In the genomic region with DNA sequence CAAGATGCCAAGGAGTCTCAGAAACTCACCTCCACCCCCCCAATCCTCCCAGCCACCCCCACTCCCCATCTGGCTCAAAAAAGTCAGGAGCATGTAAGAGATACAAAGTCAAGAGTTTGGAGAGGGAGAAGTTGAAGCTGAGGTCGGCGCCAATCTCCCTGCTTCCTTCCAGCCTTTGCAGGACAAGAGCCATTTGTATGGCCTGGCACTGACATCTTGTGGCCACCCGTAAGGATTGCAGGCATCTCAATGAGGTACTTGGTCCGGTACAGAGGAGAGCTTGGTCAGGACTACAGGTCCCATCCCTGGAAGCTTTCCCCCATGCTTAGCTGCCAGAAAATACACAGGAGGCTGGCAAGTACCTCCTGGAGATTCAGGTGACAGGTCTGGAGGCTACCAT, we compare ENCODE assay signal across 8 mouse cellular contexts. TPM values are rescaled to one million over a fixed set of nuclear protein-coding genes. Genes with fewer than 3 reads are reported as not detected.
DNase-seq lines count a peak whose midpoint lies in the region; ATAC-seq lines count a peak whose summit lies in the region.

No protein-coding gene starts in this region.

- no peaks in the 10 kb centered on the region for H3K36me3 ChIP-seq in liver, embryonic 12.5 days
- H3K36me3 ChIP-seq in forebrain, embryonic 13.5 days (ENCODE audit: poor library complexity, severe bottlenecking), result no peaks in the 10 kb centered on the region
- no peaks in the 10 kb centered on the region for H3K36me3 ChIP-seq in hindbrain, embryonic 15.5 days
- H3K36me3 ChIP-seq in midbrain, embryonic 14.5 days (ENCODE audit: control insufficient read depth, insufficient read depth, low read length), result no peaks in the 10 kb centered on the region

- WGBS in liver, embryonic 12.5 days (ENCODE audit: insufficient replicate concordance), result 3% methylated on average over 4 of the region's 4 CpGs
- WGBS in forebrain, embryonic 13.5 days, result 0% methylated on average over 4 of the region's 4 CpGs
- 3% methylated on average over 4 of the region's 4 CpGs for WGBS in hindbrain, embryonic 15.5 days
- 1% methylated on average over 4 of the region's 4 CpGs for WGBS in midbrain, embryonic 14.5 days

- no peaks in the 10 kb centered on the region for H3K9me3 ChIP-seq in liver, embryonic 12.5 days (replicated peaks)
- H3K9me3 ChIP-seq in forebrain, embryonic 13.5 days (replicated peaks), result no peaks in the 10 kb centered on the region
- H3K9me3 ChIP-seq in hindbrain, embryonic 15.5 days, result no peaks in the 10 kb centered on the region
- H3K9me3 ChIP-seq in midbrain, embryonic 14.5 days (ENCODE audit: control insufficient read depth, low read length), result no peaks in the 10 kb centered on the region

- no peak overlapping the region for H3K4me3 ChIP-seq in liver, embryonic 12.5 days
- H3K4me3 ChIP-seq in forebrain, embryonic 13.5 days, result no peak overlapping the region
- H3K4me3 ChIP-seq in hindbrain, embryonic 15.5 days, result no peak overlapping the region
- no peak overlapping the region for H3K4me3 ChIP-seq in midbrain, embryonic 14.5 days (replicated peaks; ENCODE audit: low read depth, low read length)

- H3K9ac ChIP-seq in liver, embryonic 12.5 days, result no peak overlapping the region
- no peak overlapping the region for H3K9ac ChIP-seq in forebrain, embryonic 13.5 days
- H3K9ac ChIP-seq in hindbrain, embryonic 15.5 days, result no peak overlapping the region
- no peak overlapping the region for H3K9ac ChIP-seq in midbrain, embryonic 14.5 days (replicated peaks; ENCODE audit: low read length)

- intact Hi-C loops in left cerebral cortex, postnatal 10 days (cut with DNase I), result loop anchor here (2.0 kb wide), 1 partner anchor 312 kb away; no protein-coding TSS in a partner anchor

- H3K4me1 ChIP-seq in liver, embryonic 12.5 days, result peaks cover 9% of the 10 kb centered on the region; the same call in 1 of the 2 replicates
- peaks cover 27% of the 10 kb centered on the region for H3K4me1 ChIP-seq in forebrain, embryonic 13.5 days
- H3K4me1 ChIP-seq in hindbrain, embryonic 15.5 days (replicated peaks), result peaks cover 25% of the 10 kb centered on the region
- peaks cover 8% of the 10 kb centered on the region; the same call in 1 of the 2 replicates for H3K4me1 ChIP-seq in midbrain, embryonic 14.5 days (ENCODE audit: control insufficient read depth, insufficient read depth, low read length)

- peaks cover 71% of the 10 kb centered on the region for H3K27me3 ChIP-seq in liver, embryonic 12.5 days (replicated peaks)
- H3K27me3 ChIP-seq in forebrain, embryonic 13.5 days, result peaks cover 75% of the 10 kb centered on the region
- peaks cover 40% of the 10 kb centered on the region for H3K27me3 ChIP-seq in hindbrain, embryonic 15.5 days
- H3K27me3 ChIP-seq in midbrain, embryonic 14.5 days (ENCODE audit: control insufficient read depth, insufficient read depth, low read length), result peaks cover 54% of the 10 kb centered on the region

- no peak for ATAC-seq in liver, embryonic 12.5 days
- ATAC-seq in cerebellum, adult (ENCODE audit: insufficient number of reproducible peaks, low FRiP score, low TSS enrichment), result peak; percentile 68
- ATAC-seq in forebrain, embryonic 13.5 days, result 0 out of 2 replicates have a peak, but pooled peaks have one; percentile 51
- ATAC-seq in hindbrain, embryonic 15.5 days (ENCODE audit: low FRiP score, low read depth), result peak; percentile 56; the same call in 1 of the 2 replicates
- no peak; the same call in 1 of the 2 replicates for ATAC-seq in midbrain, embryonic 14.5 days (ENCODE audit: low FRiP score, low TSS enrichment)

- no peak overlapping the region for H3K4me2 ChIP-seq in liver, embryonic 12.5 days
- no peak overlapping the region for H3K4me2 ChIP-seq in forebrain, embryonic 13.5 days
- no peak overlapping the region for H3K4me2 ChIP-seq in hindbrain, embryonic 15.5 days
- no peak overlapping the region for H3K4me2 ChIP-seq in midbrain, embryonic 14.5 days (ENCODE audit: low read length)

- H3K27ac ChIP-seq in liver, embryonic 12.5 days, result no peak overlapping the region
- H3K27ac ChIP-seq in forebrain, embryonic 13.5 days, result no peak overlapping the region
- no peak overlapping the region for H3K27ac ChIP-seq in hindbrain, embryonic 15.5 days (replicated peaks)
- H3K27ac ChIP-seq in midbrain, embryonic 14.5 days (replicated peaks; ENCODE audit: low read depth, low read length), result no peak overlapping the region

- peak; percentile 54 for DNase-seq in liver
- DNase-seq in left cerebral cortex, postnatal 10 days (ENCODE audit: extremely low spot score in 1 of 2, low spot score in 2 of 2), result peak; percentile 59 to 75
- DNase-seq in midbrain, embryonic 14.5 days, result peak; percentile 89
- peak; percentile 33 for DNase-seq in telencephalon, adult 2 months (ENCODE audit: low read depth, low spot score)

RNA-seq across cellular contexts. Expression of gene Slf2, which starts 35.7 kb away (rescaled TPM):
- polyA plus RNA-seq in liver, embryonic 12.5 days (2016; fragmentation: Nextera tagmentation; extraction: Ambion mirVana), result 25.8 and 27.2 TPM in 2 replicates
- 30.4 and 34.5 TPM in 2 replicates for polyA plus RNA-seq in forebrain, embryonic 13.5 days (2015; fragmentation: Nextera tagmentation; extraction: Ambion mirVana)
- polyA plus RNA-seq in hindbrain, embryonic 15.5 days (2015; fragmentation: Nextera tagmentation; extraction: Ambion mirVana), result 28.3 and 29.3 TPM in 2 replicates
- total RNA-seq in left cerebral cortex, postnatal 10 days (2021), result 10 to 100 TPM; 29.9 to 30.4 TPM
- 31.0 and 37.4 TPM in 2 replicates for polyA plus RNA-seq in midbrain, embryonic 14.5 days (2014; fragmentation: Nextera tagmentation; extraction: Ambion mirVana)

Comparison
In these comparisons a context has a peak if more than half of its experiments do, and no peak if none do; other contexts are left out.
1. DNase-seq: peak in every context shown above with its lines; median percentile 89 in midbrain, embryonic 14.5 days; 67 in left cerebral cortex, postnatal 10 days; 54 in liver; 33 in telencephalon, adult 2 months.
2. ATAC-seq: peak in cerebellum, adult (single experiment), forebrain, embryonic 13.5 days (single experiment) and hindbrain, embryonic 15.5 days (single experiment); none in liver, embryonic 12.5 days (single experiment) and midbrain, embryonic 14.5 days (single experiment).